Mouse (Mus musculus): ENCODE measurements around the gene Flad1. TPM values are rescaled to one million over a fixed set of nuclear protein-coding genes. Genes with fewer than 3 reads are reported as not detected.

The Flad1 gene
- total RNA-seq, 2 experiments from 2014 or later = 30.9 to 36.8 TPM

DNA sequence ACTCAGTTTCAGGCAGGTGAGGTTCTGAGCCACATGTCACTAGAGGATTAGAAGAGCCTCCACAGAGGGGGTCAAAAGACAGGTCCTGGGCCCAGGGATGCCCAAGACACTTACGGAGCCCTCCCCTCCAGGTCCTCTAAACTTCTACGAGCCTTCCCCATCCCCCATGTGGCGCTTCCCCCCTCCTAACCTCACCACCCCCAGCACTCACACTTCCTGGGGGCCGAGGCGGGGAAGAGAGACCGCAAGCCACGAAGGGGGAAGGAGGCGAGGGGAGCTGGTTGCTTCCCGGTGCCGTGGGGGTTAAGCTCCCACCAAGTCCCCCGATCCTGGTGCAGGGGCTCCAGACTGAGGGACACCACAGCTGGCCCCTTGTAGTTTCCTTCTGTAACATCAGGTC, 26.2 kb downstream of the Flad1 start:
- no peak for DNase-seq (ENCODE audit: low spot score in 2 of 2)

DNA sequence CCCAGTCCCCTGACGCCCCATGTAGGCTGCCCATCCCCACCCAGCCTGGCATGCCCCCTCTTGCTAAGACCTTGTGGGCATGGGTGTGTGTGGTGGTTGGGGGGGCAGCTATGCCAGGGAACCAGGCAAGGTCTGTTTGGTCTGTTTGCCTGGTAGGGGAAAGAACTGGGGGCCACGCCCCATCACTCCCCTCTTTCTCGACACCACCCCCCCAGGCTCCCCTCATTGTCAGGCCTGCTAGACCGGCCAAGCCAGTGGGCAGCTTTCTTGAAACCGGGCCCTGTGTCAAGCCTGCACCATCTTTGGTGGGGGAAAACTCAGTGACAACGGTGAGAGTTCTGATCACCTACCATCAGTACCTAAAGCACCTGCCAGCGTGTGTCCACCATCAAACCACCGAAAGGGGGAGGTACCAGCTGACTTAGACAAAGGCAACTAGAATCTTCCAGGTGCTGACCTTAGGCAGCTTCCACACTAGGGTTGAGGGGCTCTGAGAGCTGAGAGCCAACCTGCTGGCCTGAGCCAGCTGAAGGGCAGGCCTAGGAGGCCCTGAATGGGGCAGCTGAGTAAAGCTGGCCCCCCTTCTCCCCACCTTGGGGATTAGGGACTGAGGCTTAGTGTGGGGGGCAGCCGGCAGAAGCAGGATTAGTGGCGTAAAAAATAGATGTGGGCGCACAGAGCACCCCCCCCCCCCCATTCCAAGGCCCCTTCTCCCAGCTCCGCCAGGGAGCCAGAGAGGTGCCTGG, 27.2 kb downstream of the Flad1 start:
- DNase-seq (ENCODE audit: low spot score in 2 of 2) = no peak

DNA sequence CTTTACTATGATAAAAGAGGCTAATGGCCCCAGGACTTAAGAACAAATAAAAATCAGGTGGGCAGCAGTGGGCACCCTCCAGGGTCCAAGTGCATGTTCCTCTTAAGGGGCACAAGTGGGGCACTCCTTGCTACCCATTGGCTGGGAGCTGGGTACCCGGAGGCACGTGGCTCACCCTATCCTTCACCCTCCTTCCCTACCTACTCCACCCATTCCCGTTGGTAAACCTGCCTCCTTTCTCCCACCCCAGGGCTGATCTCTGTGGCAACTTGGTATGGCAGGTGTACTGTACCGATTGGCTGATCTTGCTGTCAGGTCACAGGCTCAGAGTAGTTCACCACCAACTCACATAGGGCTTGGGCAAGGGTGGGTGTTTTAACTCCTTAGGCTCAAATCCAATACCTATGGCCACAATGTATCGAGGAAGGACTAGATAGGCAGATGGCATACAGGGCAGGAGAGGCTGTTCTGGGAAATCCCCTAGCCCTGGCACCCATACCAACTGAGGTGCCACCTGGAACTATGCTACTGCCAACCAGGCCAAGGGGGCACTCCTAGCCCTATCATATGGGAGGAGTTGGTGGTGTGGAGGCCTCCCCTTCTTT, 27.9 kb downstream of the Flad1 start:
- DNase-seq (ENCODE audit: low spot score in 2 of 2) = no peak

DNA sequence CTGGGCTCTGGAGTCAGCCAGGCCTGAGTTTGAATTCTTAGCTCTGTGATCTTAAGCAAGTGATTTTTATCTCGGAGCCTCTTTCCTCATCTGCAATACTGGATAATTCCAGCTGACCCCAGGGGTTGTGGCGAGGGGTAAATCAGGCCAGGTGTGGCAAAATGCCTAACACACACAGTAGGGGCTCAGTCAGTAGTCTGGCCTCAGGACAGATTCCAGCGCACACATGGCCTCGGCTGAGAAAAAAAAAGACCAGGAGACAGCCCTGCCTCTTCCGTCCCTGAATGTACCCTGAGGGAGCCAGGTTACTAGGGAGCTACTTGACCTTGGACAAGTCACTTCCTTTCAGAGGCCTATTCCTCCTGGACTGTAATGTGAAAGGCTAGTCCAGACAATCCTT, 28.7 kb downstream of the Flad1 start:
- no peak for DNase-seq (ENCODE audit: low spot score in 2 of 2)

DNA sequence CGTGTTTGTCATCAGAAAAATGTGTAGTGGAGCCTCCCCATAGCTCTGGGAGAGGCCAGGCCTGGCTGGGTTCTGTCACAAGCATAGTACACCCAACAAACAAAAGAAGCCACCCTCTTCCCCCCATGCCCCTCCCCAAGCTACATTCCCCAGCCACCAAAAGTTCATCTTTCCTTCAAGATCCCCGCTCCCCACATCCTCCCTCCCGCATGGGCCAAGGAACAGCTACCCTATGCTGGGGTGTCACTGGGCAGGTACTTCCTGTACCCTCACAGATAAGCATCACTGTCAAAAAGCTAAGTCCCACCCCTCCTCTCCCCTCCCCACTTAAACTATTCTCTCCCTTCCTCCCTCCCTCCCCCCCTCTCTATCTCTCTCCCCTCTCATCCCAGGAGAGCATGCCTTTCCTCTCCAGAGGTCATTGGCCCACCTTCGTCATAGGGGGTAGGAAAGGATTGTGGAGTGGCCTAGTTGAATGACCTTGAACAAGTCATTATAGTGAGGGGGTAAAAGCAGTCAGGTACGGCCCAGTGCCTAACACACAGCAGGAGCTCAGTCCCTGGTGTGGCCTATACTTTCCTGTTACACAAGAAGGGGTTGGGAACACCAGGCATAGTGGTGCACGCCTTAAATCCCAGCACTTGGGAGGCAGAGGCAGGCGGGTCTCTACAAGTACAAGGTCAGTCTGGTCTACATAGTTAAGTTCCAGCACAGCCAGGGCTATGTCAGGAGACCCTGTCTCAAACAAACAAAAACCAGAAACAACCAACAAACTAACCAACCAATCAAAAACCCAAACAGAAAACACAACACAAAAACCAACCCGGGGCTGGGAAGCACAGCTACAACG, 29.4 kb downstream of the Flad1 start:
- DNase-seq (ENCODE audit: low spot score in 2 of 2) = no peak

DNA sequence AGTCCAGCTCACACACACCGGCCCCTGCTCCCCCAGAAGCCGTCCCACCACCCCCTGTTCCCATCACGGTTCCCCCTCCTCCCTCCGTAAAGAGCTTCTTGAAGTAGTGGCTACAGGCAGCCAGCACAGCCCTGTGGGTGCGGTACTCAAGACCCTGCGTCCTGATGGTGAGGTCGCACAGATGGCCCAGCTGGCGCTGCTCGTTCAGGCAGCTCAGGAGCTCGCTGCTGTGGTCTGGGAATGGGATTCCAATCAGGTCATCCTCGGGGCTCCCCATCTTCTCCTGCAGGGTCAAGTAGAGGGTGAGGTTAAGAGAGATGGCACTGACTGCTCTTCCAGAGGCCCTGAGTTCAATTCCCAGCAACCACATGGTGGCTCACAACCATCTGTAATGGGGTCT, 30.4 kb downstream of the Flad1 start:
- DNase-seq (ENCODE audit: low spot score in 2 of 2) = no peak

DNA sequence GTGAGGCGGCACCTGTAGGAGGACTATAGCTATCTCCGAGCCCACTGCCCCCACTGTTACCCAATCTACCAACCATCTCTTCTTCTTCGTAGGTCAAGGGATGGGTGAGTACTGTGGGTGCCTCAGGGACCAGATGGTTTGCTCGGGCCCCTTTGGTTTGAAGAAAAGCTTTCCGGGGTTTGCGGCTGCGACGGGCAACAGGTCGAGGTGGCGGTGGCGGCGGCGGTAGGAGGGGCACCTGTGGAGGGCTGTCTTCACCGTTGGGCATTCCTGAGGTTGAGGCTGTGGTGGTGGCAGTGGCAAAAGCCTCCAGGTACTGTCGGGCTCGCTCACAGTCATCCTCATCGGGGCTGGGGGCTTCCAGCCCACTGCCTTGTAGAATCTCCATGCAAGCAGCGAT, 31.0 kb downstream of the Flad1 start:
- no peak for DNase-seq (ENCODE audit: low spot score in 2 of 2)

DNA sequence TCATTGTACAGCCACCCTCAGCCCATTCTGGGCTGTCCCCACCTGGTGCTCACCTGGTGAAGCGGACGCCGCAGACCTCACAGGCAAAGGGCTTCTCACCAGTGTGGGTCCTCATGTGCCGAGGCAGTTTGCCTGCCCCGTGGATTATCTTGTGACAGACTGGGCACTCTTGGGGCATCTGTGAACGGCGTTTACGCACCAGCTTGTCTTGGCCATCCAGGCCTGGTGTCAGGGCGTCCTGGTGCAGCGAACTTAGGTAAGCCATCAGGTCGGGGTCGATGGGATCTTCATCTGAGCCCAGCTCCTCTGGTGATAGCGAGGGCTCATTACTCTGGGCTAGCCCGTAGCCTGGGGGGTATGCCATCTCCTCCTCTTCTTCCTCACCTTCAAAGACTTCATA, 31.4 kb downstream of the Flad1 start:
- no peak for DNase-seq (ENCODE audit: low spot score in 2 of 2)

DNA sequence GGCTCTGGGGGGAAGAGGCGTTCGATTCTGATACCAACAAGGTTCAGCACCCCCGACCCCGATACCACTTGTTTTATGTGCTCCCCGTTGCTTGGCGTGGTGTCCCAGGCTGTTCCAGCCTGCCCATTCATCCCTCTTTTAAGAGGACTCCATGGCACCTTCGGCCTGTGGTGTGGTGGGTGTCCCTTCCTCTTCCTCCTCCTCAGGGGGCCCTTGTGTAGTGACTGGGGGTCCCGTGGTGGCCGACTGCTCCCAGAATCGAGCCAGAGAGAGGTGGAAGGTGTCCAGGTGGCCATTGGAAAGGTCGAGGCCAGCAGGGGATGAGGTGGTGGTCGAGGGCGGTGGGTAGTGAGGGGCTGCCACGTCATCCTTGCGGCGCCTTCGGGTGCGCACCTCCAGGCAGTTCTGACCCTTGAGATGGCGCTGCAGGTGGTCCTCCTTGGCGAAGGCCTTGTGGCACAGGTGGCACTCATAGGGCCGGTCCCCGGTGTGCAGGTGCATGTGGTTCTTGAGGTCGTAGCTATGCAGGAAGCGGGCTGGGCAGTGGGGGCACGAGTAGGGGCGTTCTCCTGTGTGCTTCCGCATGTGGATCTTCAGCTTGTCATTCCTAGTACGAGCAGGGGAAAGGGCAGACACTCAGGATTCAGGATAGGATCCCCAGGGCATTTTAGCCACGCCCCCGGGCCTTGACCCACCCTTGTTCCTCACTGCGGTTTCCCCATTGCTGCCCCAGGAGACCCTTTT, 32.1 kb downstream of the Flad1 start:
- no peak for DNase-seq (ENCODE audit: low spot score in 2 of 2)

DNA sequence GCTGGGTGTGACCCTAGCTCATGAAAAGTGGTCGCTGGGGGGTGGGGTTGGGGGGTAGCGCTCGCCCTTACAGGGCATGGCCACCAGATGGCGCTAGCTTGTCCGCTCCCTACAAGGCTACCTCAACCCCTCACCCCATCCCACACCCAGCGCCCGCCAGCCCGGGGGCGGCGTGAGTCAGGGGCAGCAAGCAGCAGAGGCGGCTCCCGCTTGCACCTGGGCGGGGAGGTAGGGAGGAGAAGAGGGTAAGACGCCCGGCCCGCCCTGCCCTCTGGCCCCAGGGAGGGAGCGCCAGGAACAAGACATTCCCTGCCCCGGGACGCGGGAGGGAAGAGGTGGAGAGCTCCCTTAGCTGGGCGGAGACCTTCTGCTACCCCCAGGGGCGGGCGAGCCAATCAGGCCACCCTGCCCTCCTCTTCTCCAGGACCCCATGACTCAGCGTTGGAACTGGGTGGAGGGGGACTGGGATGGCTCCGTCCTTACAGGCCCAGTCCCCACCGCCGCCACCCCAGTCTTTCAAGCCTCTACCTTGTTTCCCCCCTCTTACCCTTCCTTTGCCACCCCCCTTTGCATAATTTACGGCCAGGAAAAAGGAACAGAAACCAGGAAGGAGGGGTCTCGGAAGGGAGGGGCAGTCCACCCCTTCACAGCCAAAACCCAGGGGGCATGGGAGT, 33.1 kb downstream of the Flad1 start:
- DNase-seq (ENCODE audit: low spot score in 2 of 2) = peak; percentile 48 to 69

DNA sequence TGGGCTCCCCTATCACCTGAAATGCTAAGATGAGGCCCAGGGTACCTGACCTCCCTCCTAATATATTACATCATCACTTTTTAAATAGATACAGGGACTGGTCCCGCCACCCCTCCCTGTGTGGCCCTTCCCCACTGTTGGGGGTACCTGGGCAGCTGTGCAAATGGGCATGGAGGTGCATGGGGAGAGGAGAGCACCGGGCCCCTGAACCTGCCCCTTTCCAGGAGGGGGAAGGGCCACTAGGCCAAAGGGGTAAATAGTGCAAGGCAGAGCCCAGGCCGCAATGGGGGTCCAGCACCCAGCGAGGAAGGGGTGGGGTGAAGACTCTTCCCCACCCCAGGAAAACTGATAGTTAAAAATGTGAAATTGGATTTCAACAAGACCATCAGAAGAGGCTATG, 33.8 kb downstream of the Flad1 start:
- DNase-seq (ENCODE audit: low spot score in 2 of 2) = no peak

DNA sequence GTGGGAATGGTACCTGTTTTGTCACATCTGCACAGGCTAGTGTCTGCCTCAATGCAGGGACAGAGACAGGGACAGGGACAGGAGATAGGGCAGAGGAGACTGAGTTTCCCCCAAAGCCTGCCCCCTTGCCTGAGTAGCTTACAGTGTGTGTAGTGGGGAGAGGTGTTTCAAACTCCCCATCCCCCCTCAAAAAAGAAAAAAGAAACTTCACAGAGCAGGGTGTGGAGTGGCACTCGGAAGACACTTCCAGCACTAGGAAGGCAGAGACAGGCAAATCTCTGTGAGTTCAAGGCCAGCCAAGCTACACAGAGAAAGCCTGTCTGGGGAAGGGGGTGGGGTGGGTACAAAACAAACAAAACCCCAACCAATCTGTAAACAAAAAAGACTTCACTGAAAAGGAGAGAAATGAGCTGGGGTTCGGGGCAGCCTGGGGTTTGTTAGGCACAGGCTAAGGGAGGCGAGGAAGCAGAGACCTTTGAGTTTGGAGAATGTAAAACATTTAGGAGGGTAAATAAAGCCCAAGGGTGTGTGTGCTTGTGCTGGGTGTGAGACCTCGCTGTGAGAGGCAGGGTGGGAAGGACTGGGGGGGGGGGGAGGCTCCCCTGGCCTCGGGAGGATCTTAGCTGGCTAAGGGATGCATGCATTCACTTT, 38.0 kb downstream of the Flad1 start:
- no peak for DNase-seq (ENCODE audit: low spot score in 2 of 2)

DNA sequence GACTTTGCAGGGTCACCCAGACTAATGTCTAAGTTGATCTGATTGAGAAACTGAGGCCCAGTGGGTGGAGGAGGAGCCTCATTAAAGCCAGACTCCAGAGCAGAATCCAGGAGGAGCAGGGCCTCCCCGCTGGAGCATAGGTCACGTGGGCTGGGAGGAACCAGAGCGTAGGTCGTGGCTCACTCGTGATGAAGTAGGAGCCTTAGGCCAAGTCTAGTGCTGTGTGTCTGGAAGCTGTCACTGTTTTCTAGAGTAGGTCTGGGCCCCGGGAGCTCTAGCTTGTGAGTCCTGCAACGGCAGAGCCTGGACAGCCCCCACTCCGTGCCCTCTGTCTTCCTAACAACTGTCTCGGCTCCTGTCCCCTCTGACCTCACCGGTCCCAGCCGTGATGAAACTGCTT, 44.3 kb downstream of the Flad1 start:
- no peak for DNase-seq (ENCODE audit: low spot score in 2 of 2)

DNA sequence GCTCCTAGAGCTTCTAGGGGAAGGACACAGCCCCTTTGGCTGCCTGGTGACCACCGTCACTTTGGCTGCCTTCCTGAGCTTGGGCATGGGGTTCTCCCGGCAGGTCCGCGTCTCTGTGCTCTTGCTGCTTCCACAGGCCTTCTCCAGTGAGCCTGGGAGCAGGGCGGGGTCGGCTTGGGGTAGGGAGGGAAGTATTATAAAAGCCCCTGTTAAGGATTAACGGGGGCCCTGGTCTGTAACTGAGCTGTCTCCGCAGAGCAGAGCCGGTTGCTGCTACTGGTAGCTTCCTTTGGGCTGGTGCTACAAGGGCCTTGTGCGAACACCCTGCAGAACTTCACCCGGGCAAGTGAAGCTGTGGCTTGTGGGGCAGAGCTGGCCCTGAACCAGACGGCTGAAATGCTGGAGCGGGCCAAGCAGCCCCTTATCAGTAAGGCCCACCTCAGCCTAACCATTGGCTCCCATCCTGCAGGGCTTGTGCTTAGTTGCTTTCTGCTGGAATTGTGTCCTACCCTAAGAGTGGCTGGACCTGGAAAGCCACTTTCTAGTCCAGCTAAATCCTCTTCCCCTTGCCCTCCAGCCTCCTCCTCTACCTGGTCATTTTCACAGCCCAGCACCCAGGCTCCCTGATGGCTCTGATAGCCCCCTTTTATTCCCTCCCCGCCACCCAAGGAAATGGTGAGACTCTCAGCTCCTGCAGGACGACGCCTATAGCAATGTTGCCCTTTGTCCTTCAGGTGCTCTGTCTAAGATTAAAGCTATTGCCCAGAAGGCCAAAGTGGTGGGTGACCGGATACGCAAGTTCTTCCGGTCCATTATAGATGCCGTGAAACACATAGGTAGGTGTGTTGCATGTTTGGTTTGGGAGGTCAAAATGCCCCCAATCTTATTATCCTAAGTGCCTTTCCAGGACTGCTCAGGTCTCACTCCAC, 45.9 kb downstream of the Flad1 start:
- DNase-seq (ENCODE audit: low spot score in 2 of 2) = no peak

DNA sequence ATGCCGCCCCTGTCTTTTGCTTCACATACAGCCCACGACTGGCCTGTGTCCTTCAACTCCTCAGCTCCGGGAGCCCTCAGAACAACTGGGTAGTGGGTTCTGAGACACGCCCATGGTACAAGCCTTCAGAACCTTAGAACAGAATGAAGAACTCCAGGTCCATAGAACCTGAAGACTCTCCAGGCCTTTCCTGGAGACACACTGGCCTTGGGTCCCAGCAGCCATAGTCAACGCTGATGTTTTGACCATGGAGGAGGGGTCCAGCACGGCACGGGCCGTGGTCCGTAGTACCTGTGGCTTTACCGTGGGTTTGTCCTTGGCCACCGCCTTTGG, 46.6 kb downstream of the Flad1 start, which contains the start of gene Dcst1:
Dcst1 (minus strand) TSS at position 101 of the 333 bp plus-strand sequence.
- no peak for DNase-seq (ENCODE audit: low spot score in 2 of 2)

DNA sequence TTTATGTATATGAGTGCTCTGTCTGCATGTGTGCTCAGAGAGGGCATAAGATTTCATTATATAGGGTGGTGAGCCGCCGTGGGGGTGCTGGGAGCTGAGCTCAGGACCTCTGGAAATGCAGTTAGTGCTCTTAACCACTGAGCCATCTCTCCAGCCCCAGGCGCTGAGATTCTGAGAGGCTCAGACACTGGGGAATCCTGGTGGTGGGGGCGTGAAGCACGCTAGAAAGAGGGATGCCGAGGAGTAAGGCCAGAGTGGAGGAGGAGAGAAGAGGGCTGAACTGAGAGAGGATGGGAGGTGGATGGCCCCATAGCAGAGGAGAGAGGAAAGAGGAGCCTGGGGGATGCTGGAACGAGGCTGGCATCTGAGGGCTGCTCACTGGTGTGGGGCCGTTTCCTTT, 47.0 kb downstream of the Flad1 start:
- DNase-seq (ENCODE audit: low spot score in 2 of 2) = no peak

DNA sequence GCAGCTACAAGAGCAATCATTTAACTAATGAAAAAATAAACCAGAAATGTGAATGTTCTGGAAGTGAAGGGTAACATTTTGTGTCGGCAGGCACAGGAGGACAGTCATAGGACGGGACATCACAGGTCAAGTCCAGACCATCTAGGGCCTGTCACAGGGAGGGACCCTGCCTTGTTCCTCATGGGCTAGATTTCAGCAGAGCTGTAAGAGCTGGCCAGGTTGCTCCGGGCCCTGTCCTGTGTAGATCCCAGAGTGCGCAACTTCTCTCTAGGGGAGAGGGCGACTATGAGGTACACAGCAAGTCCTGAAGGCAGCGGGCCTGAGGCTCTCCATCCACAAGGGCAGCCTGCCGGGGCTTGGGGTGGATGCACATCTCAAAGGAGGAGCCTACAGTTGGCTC, 50.0 kb downstream of the Flad1 start, which contains the start of gene Dcst2:
Dcst2 (plus strand) TSS at position 301 of the 400 bp plus-strand sequence.
- DNase-seq (ENCODE audit: low spot score in 2 of 2) = no peak

DNA sequence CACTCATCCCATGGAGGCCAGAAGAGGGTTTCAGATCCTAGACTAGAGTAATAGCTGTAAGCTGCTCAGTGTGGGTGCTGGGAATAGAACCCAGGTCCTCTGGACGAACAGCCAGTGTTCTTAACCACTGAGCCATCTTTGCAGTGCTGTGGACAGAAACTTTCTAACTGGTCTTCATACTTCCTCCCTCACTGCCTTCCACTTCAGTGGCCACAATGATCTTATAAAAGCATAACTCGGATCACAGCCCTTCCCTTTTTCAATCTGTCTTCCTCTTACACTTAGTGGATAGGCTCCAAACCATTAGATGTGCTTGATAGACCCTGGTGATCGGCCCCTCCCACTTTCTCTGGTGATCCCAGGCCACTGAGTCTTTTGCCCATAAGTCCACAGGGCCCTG, 51.4 kb downstream of the Flad1 start:
- no peak for DNase-seq (ENCODE audit: low spot score in 2 of 2)

DNA sequence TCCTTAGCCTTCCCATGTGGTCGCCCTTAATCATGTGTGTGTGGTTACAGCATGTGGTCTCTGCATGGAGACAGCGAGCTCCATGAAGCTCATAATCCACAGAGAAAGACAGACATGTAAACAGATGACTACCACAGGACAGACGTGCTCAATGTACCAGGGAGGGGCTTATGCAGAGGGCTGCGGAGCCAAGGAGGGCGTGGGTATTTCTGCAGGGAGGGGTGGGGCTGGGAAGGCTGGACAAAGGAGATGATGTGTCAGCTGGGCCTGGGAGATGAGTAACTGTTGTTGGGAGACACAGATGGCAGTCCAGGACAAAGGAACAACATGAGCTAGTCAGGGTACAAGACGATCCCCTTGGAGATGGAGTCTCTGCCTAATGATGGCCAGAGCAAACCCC, 52.0 kb downstream of the Flad1 start:
- no peak for DNase-seq (ENCODE audit: low spot score in 2 of 2)

All from adrenal gland, postnatal 4 days (tissue).